Mouse (Mus musculus): ENCODE measurements around the gene Dchs1. TPM values are rescaled to one million over a fixed set of nuclear protein-coding genes. Genes with fewer than 3 reads are reported as not detected.

Dchs1 gene
- polyA plus RNA-seq, 1 experiment from 2014 or later, result 22.2 TPM

DNA sequence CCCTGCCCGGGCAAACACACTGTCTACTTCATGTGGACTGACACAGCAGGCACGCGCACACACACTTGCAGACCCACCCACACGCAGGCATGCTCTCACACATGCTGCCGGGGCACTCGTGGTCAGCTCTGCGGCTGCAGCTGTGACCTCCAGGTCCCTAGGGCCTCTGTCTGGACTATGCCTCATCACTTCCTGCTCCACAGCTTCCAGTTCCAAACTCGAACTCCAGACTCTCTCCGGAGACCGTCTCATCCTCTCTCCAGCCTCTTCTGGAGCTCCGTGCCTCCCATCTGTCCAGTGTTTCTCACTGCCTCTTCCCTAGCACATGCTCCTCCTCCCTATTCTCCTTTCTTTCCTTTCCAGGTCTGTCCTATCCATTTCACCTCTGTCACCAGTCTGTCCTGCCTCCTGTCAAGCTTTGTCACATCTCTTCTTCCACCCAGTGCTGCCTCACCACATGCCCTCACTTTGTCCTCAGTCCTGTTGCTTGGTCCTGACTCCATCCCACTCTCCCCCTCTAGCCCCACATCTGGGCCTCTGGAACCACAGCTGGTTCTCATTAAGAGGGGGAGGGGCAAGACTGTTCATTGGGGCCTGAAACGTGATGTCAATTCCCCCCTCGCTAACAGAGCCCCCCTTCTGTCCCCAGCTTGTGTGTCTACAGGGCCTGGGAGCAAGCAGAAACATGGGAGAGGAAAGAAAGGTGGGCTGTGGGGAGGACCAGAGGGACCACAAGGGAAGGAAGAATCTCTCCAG, 9.5 kb downstream of the Dchs1 start:
- H3K27ac ChIP-seq, result peak overlapping the region; percentile 98
- ATAC-seq (ENCODE audit: low FRiP score, low read depth), result peak; percentile 93
- no peaks in the 10 kb centered on the region for H3K27me3 ChIP-seq
- peaks cover 72% of the 10 kb centered on the region for H3K4me1 ChIP-seq
- H3K9ac ChIP-seq, result peak overlapping the region; percentile 66
- H3K4me3 ChIP-seq, result peak overlapping the region; percentile 44
- WGBS, result 10% methylated on average over 13 of the region's 13 CpGs
- H3K36me3 ChIP-seq, result peaks cover 66% of the 10 kb centered on the region
- H3K4me2 ChIP-seq (replicated peaks), result peak overlapping the region; percentile 77
- no peaks in the 10 kb centered on the region for H3K9me3 ChIP-seq

DNA sequence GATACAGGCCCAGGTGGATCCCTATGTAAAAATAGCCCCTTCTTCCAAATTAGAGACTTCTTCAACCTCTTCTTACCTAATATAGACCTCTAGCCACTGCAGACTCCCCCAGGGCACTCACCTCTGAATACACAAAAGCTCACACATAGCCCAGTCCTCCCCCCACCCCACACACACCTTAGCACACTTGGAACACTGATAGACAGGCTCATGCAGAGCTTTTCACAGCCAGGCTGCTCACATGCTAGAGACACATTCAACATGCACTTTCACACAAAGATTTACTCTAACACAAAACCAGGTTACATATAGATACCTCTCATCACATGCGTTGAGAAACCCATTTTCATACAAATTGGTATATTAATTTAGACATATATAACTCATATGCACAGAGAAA, 10.1 kb downstream of the Dchs1 start:
- Histone ChIP-seq H3K9me3 (no peaks in the 10 kb centered on the region), H3K4me1 (peaks cover 69% of the 10 kb centered on the region), H3K4me2 (replicated peaks) (peak overlapping the region; percentile 77), H3K4me3 (peak overlapping the region; percentile 44), H3K27me3 (no peaks in the 10 kb centered on the region), H3K9ac (peak overlapping the region; percentile 66; the same call in 1 of the 2 replicates), H3K36me3 (peaks cover 66% of the 10 kb centered on the region), H3K27ac (peak overlapping the region; percentile 98; the same call in 1 of the 2 replicates)
- no peak for ATAC-seq (ENCODE audit: low FRiP score, low read depth)
- WGBS, result 79% methylated on average over 1 of the region's 1 CpGs

DNA sequence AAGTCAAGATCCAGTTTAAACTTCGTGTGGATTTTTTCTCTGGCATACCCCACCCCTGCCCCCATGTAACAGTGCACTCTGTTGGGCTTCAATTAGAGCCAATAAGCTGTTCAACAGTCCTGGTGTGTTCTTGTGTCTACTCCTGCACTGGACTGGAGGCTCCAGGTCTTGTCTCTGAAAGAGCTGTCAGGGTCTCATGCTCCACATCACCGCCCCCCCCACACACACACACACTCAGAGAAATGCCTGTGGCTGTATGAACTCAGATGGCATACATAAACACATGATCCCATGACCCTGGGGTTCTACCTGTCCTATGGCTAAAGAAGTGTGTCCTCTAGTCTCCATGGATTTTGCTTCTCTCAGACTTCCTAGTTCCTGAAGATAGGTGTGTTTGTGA, 11.4 kb downstream of the Dchs1 start:
- H3K9ac ChIP-seq, result no peak overlapping the region
- H3K4me3 ChIP-seq, result no peak overlapping the region
- peaks cover 68% of the 10 kb centered on the region for H3K4me1 ChIP-seq
- H3K9me3 ChIP-seq, result no peaks in the 10 kb centered on the region
- no peak overlapping the region for H3K27ac ChIP-seq
- H3K4me2 ChIP-seq (replicated peaks), result no peak overlapping the region
- peaks cover 66% of the 10 kb centered on the region for H3K36me3 ChIP-seq
- no peak for ATAC-seq (ENCODE audit: low FRiP score, low read depth)
- WGBS, result 87% methylated on average over 2 of the region's 2 CpGs
- H3K27me3 ChIP-seq, result no peaks in the 10 kb centered on the region

DNA sequence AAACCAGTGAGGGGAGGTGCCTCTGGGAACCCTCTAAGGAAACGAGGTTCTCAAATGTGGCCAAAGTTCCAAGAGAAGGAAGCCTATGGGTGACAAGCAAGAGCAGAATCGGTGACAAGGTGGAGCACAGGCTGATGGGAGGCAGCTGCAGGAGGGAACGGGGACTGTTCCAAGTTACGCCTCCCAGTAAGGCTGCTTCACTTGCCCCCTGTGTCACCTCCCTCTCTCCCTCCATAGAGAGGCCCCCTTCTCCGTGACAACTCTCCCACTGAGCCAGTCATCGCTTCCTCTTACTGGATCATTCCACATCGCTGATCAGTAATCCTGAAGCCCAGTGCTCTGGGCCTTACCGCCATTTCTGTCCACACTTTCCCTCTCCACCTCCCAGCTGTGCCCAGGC, 12.8 kb downstream of the Dchs1 start:
- Histone ChIP-seq H3K4me3 (no peak overlapping the region), H3K9me3 (no peaks in the 10 kb centered on the region), H3K4me2 (replicated peaks) (no peak overlapping the region), H3K36me3 (peaks cover 66% of the 10 kb centered on the region), H3K4me1 (peaks cover 64% of the 10 kb centered on the region), H3K27me3 (no peaks in the 10 kb centered on the region), H3K9ac (no peak overlapping the region), H3K27ac (no peak overlapping the region)
- ATAC-seq (ENCODE audit: low FRiP score, low read depth), result no peak
- WGBS, result 68% methylated on average over 8 of the region's 8 CpGs

DNA sequence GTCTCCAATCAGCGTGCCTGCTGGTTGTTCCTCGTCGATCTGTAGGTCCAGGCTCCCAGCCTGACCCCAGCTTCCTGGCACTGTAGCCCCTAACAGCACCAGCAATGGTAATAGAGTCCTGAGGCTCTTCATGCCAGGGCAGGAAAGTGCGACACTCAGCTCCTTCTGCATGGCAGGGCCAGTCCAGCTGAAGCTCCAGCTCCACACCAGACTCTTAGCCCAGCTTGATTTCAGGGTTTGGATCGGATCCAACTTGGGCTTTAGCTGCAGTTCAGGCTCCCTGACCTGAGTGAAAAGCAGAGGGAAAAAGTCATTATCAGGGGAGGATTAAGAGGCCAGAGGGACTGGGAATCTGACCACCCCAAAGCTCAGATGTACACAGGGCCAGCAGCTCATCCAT, 14.4 kb downstream of the Dchs1 start:
- Histone ChIP-seq H3K27ac (no peak overlapping the region), H3K36me3 (peaks cover 78% of the 10 kb centered on the region), H3K9ac (no peak overlapping the region), H3K4me3 (no peak overlapping the region), H3K9me3 (no peaks in the 10 kb centered on the region), H3K4me2 (replicated peaks) (no peak overlapping the region), H3K27me3 (no peaks in the 10 kb centered on the region), H3K4me1 (peaks cover 64% of the 10 kb centered on the region)
- ATAC-seq (ENCODE audit: low FRiP score, low read depth), result no peak
- WGBS, result 84% methylated on average over 5 of the region's 5 CpGs

DNA sequence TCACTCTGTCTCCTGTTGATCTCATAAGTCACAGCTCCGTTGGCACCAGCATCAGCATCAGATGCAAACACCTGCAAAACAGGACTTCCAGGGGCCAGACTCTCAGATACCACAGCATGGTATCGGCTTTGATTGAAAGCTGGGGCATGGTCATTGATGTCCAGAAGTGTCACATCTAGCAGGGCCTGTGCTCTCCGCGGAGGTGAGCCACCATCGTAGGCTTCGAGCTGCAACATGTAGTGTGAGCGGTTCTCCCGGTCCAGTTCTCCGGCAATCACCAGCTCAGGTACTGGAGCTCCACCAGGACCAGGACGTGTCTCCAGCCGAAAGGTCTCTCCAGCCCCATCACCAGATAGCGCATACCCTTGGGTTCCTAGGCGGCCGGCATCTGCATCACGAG, 15.1 kb downstream of the Dchs1 start:
- H3K9ac ChIP-seq, result no peak overlapping the region
- WGBS, result 95% methylated on average over 15 of the region's 15 CpGs
- no peaks in the 10 kb centered on the region for H3K9me3 ChIP-seq
- H3K27me3 ChIP-seq, result no peaks in the 10 kb centered on the region
- ATAC-seq (ENCODE audit: low FRiP score, low read depth), result no peak
- no peak overlapping the region for H3K4me2 ChIP-seq (replicated peaks)
- H3K36me3 ChIP-seq, result peaks cover 85% of the 10 kb centered on the region
- H3K4me3 ChIP-seq, result no peak overlapping the region
- no peak overlapping the region for H3K27ac ChIP-seq
- H3K4me1 ChIP-seq, result peaks cover 62% of the 10 kb centered on the region

DNA sequence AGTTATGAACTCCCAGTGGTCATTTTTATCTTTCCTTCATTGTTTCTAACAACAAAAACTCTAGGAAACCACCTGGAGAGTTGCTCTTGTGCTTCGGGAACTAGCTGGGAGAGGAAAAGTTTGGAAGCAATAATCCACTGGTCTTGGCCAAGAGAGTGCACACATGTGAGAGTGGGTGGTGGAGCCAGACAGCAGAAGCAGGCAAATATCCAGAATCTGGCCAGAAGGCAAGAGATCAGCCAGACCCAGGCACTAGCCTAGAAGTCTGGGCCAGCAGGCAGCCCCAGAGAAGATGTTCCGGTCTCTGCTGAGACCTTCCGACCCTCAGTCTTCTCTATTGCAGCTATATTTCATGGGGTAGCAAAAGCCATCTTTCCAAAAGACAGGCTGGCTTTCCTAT, 17.5 kb downstream of the Dchs1 start:
- Histone ChIP-seq H3K27ac (no peak overlapping the region), H3K36me3 (peaks cover 89% of the 10 kb centered on the region), H3K9ac (no peak overlapping the region), H3K4me1 (peaks cover 46% of the 10 kb centered on the region), H3K4me3 (no peak overlapping the region), H3K9me3 (no peaks in the 10 kb centered on the region), H3K4me2 (replicated peaks) (no peak overlapping the region), H3K27me3 (no peaks in the 10 kb centered on the region)
- no peak for ATAC-seq (ENCODE audit: low FRiP score, low read depth)
- 84% methylated on average over 3 of the region's 3 CpGs for WGBS

DNA sequence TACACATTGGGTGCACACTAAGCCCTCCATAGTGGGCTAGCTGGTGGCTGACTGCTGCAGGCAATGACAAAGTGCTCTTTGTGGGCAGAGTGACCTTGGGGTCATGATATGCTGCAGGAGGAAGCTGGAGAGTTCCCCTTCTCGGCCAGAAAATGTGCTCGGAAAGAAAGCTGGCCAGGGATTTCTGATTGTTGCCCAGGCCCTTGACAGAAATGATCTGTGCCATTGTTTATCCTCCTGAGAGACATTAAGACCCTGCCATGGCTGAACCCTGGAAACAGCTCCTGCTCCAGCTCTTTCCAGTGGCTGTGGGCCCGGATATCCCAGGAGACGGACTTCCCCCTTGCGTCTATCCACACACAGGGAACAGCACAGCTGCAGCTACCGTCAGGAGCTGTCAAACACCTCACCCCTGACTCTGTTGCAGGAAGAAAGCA, 19.7 kb downstream of the Dchs1 start:
- 30% methylated on average over 6 of the region's 6 CpGs for WGBS
- Histone ChIP-seq H3K27me3 (0 out of 2 replicates have a peak, but pooled peaks cover 3% of the 10 kb centered on the region), H3K4me1 (peaks cover 31% of the 10 kb centered on the region), H3K4me3 (no peak overlapping the region), H3K9me3 (no peaks in the 10 kb centered on the region), H3K9ac (no peak overlapping the region), H3K36me3 (peaks cover 97% of the 10 kb centered on the region), H3K4me2 (replicated peaks) (peak overlapping the region; percentile 27; the same call in 1 of the 2 replicates), H3K27ac (peak overlapping the region; percentile 48; the same call in 1 of the 2 replicates)
- peak; percentile 55 for ATAC-seq (ENCODE audit: low FRiP score, low read depth)

DNA sequence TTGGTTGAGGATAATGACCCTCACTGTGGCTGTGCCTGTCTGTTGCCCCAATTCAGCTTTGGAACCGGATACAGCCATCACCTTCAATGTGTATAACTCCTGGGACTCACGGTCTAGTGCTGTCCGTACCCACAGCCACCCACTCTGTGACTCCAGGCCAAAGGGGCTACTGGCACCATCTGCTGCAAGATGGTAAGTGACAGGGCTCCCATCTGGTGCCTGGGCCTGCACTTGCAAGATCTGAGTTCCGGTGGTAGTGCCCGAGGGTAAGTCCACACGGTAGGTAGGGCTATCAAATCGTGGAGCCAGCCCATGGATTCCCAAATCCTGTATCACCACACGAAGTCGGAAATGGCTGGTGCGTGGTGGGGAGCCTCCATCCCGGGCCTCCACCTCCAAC, 23.1 kb downstream of the Dchs1 start:
- H3K27me3 ChIP-seq, result 0 out of 2 replicates have a peak, but pooled peaks cover 3% of the 10 kb centered on the region
- no peak overlapping the region for H3K4me3 ChIP-seq
- 88% methylated on average over 11 of the region's 11 CpGs for WGBS
- no peak overlapping the region for H3K4me2 ChIP-seq (replicated peaks)
- no peaks in the 10 kb centered on the region for H3K9me3 ChIP-seq
- H3K27ac ChIP-seq, result no peak overlapping the region
- H3K36me3 ChIP-seq, result peaks cover 87% of the 10 kb centered on the region
- peaks cover 18% of the 10 kb centered on the region for H3K4me1 ChIP-seq
- ATAC-seq (ENCODE audit: low FRiP score, low read depth), result no peak
- H3K9ac ChIP-seq, result no peak overlapping the region

DNA sequence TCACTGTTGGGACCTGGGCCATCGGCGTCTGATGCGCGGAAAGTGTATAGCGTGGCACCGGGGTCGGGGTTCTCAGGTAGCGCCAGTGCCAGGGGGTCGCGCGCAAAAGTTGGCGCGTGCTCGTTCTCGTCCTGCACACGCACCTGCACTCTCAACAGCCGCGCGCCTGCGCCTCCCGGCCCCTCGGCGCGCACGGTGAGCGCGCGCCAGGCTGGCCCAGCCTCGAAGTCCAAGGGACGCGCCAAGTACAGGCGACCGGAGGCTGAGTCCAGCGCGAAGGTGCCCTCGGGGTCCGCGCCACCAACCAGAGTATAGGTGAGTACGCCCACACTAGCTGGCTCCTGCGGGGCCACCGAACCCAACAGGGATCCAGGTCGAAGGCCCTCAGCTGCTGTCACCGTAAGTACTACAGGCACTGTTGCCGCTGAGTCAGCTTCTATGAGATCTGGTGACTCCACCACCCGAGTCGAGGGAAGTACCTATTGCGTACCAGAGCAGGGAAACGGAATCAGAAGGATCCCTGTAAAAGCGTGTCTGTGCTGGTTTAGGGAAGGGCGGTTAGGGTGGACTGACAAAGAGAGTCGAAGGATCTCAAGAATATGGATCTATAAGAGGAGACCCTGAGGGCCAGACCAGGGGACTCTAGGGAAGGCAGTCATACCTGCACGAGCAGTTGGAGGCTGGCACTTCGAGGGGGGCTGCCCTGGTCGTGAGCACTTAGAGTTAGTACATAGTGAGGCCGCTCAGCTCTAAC, 24.8 kb downstream of the Dchs1 start:
- WGBS, result 42% methylated on average over 55 of the region's 55 CpGs
- no peaks in the 10 kb centered on the region for H3K9me3 ChIP-seq
- ATAC-seq (ENCODE audit: low FRiP score, low read depth), result no peak; the same call in 1 of the 2 replicates
- H3K4me3 ChIP-seq, result peak overlapping the region; percentile 5; the same call in 1 of the 2 replicates
- 0 out of 2 replicates have a peak, but pooled peaks cover 3% of the 10 kb centered on the region for H3K27me3 ChIP-seq
- no peak overlapping the region for H3K9ac ChIP-seq
- H3K36me3 ChIP-seq, result peaks cover 88% of the 10 kb centered on the region
- H3K4me1 ChIP-seq, result peaks cover 2% of the 10 kb centered on the region; the same call in 1 of the 2 replicates
- no peak overlapping the region for H3K27ac ChIP-seq
- peak overlapping the region; percentile 36 for H3K4me2 ChIP-seq (replicated peaks)

DNA sequence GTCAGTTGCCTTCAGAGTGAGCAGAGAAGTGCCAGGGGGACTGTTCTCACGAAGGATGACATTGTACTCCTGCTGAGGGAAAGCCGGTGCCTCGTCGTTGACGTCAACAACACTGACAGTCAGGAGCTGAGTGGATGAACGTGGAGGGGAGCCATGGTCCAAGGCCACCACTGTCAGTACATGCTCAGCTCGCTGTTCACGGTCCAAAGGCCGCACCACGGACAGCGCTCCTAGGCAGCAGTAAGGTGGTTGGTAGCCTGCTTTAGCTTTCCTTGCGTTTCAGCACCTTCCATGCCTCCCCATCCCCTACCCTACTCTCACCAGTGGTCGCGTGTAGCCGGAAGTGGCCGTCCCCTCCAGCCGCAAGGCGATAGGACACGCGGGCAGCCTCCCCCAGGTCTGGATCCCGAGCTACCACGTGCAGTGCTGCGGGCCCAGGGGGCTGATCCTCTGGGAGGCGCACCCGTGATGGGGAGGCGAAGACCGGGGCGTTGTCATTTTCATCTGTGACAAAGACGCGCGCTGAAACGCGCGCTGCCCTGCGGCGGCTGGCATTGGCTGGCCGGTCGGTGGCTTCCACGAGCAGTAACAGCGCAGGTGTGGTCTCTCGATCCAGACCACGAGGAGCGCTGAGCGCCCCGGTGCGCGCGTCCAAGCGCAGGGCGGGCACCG, 25.5 kb downstream of the Dchs1 start:
- 30% methylated on average over 51 of the region's 51 CpGs for WGBS
- peak; percentile 22; the same call in 1 of the 2 replicates for ATAC-seq (ENCODE audit: low FRiP score, low read depth)

More for the DNA sequence above, 25.5 kb downstream of the Dchs1 start:
- H3K9ac ChIP-seq, result no peak overlapping the region
- no peak overlapping the region for H3K27ac ChIP-seq
- H3K9me3 ChIP-seq, result no peaks in the 10 kb centered on the region
- 0 out of 2 replicates have a peak, but pooled peaks cover 3% of the 10 kb centered on the region for H3K27me3 ChIP-seq
- H3K36me3 ChIP-seq, result peaks cover 89% of the 10 kb centered on the region
- no peaks in the 10 kb centered on the region for H3K4me1 ChIP-seq
- H3K4me3 ChIP-seq, result peak overlapping the region; percentile 5; the same call in 1 of the 2 replicates
- peak overlapping the region; percentile 36 for H3K4me2 ChIP-seq (replicated peaks)
